Mouse (Mus musculus): ENCODE measurements around the gene Phf19. TPM values are rescaled to one million over a fixed set of nuclear protein-coding genes. Genes with fewer than 3 reads are reported as not detected.

Gene Phf19
- total and polyA plus RNA-seq, 3 experiments: 16.8 to 25.4 (median 20.5) TPM

- peak overlapping the region; percentile 87 for H3K9ac ChIP-seq (ENCODE audit: insufficient read depth, low read depth)
- no peaks in the 10 kb centered on the region for H3K27me3 ChIP-seq (replicated peaks)
- peaks cover 43% of the 10 kb centered on the region for H3K79me2 ChIP-seq (replicated peaks; ENCODE audit: control insufficient read depth, extremely low read depth, insufficient read depth, poor library complexity, severe bottlenecking)
- peaks cover 4% of the 10 kb centered on the region for H3K9me3 ChIP-seq (replicated peaks; ENCODE audit: low read length)
- in situ Hi-C loops (cut with MboI; ENCODE audit: low pct_ligation_motif_present, low pct_unique_long_range_greater_than_20kb, low sequenced_read_pairs) (no loop called here), dilution Hi-C loops (cut with MboI; ENCODE audit: extremely low pct_ligation_motif_present, extremely low pct_unique_long_range_greater_than_20kb, low sequenced_read_pairs) (no loop called here)
- H3K4me2 ChIP-seq (ENCODE audit: insufficient read depth, low read depth, poor library complexity, severe bottlenecking): peak overlapping the region; percentile 76
- TF ChIP-seq POLR2A (IDR thresholded peaks at IDR 0.05; ENCODE audit: low read depth, low read length) (peak; percentile 28; the same call in 1 of the 2 replicates), ZKSCAN1 (IDR thresholded peaks at IDR 0.05; ENCODE audit: borderline replicate concordance, low read depth, low read length) (no peak), ZMIZ1 (IDR thresholded peaks at IDR 0.05; ENCODE audit: low read depth, low read length) (no peak), ZC3H11A (IDR thresholded peaks at IDR 0.05; ENCODE audit: low read depth, low read length) (no peak), E2F4 (IDR thresholded peaks at IDR 0.05; ENCODE audit: insufficient replicate concordance, low read depth, low read length) (no peak), MEF2A (IDR thresholded peaks at IDR 0.05; ENCODE audit: borderline replicate concordance, low read depth, low read length) (no peak), IRF4 (IDR thresholded peaks at IDR 0.05; ENCODE audit: low read depth, low read length) (0 out of 2 replicates have a peak, but pooled peaks have one; percentile 10)
- peak overlapping the region; percentile 70 to 84 (median 77) for H3K4me3 ChIP-seq (replicated peaks in 1 of 3; ENCODE audit: low read depth in 2 of 3, low read length in 2 of 3, poor library complexity in 1 of 3)
- H3K27ac ChIP-seq (ENCODE audit: insufficient read depth, low read depth): peak overlapping the region; percentile 60
- no peak for DNase-seq (ENCODE audit: extremely low read depth)
- peaks cover 18 to 39% of the 10 kb centered on the region in 2 experiments for H3K36me3 ChIP-seq (replicated peaks in 1 of 2; ENCODE audit: control insufficient read depth in 1 of 2, insufficient read depth in 1 of 2, low read length in 1 of 2)
- H3K4me1 ChIP-seq (ENCODE audit: control insufficient read depth in 1 of 2, insufficient read depth in 2 of 2): peaks cover 23 to 86% of the 10 kb centered on the region in 2 experiments
These were observed 43.1 kb upstream of the Phf19 start for GRCm38 (mm10) chr2:34956941-34957340.

GRCm38 (mm10) chr2:34954344-34954743 is 40.5 kb upstream of the Phf19 start:
- peak overlapping the region in 2 of 3 experiments; percentile 17 to 19 for H3K4me3 ChIP-seq (replicated peaks in 1 of 3; ENCODE audit: low read depth in 2 of 3, low read length in 2 of 3, poor library complexity in 1 of 3)
- dilution Hi-C loops (cut with MboI; ENCODE audit: extremely low pct_ligation_motif_present, extremely low pct_unique_long_range_greater_than_20kb, low sequenced_read_pairs): no loop called here
- H3K9me3 ChIP-seq (replicated peaks; ENCODE audit: low read length): no peaks in the 10 kb centered on the region
- TF ChIP-seq MXI1 (IDR thresholded peaks at IDR 0.05; ENCODE audit: low read depth, low read length): no peak
- peak; percentile 20; the same call in 1 of the 2 replicates for TF ChIP-seq UBTF (IDR thresholded peaks at IDR 0.05; ENCODE audit: low read depth, low read length)
- TF ChIP-seq BHLHE40 (IDR thresholded peaks at IDR 0.05; ENCODE audit: low read depth, low read length): peak; percentile 74
- no peak for TF ChIP-seq E2F4 (IDR thresholded peaks at IDR 0.05; ENCODE audit: insufficient replicate concordance, low read depth, low read length)
- TF ChIP-seq CTCF (conservative IDR thresholded peaks at IDR 0.05 in 1 of 2, IDR thresholded peaks at IDR 0.05 in 1 of 2; ENCODE audit: low read depth in 2 of 2, low read length in 2 of 2): no peak
- TF ChIP-seq ZKSCAN1 (IDR thresholded peaks at IDR 0.05; ENCODE audit: borderline replicate concordance, low read depth, low read length): no peak
- TF ChIP-seq MAZ (IDR thresholded peaks at IDR 0.05; ENCODE audit: low read depth, low read length): no peak
- TF ChIP-seq USF2 (conservative IDR thresholded peaks at IDR 0.05; ENCODE audit: low read depth, low read length): no peak
- no peak for TF ChIP-seq JUND (conservative IDR thresholded peaks at IDR 0.05; ENCODE audit: low read depth, low read length)
- peak; percentile 61; the same call in 1 of the 2 replicates for TF ChIP-seq EP300 (IDR thresholded peaks at IDR 0.05; ENCODE audit: low read length)
- TF ChIP-seq NELFE (IDR thresholded peaks at IDR 0.05; ENCODE audit: low read depth, low read length): no peak
- TF ChIP-seq GABPA (IDR thresholded peaks at IDR 0.05; ENCODE audit: insufficient replicate concordance, low read depth, low read length): no peak
- 0 out of 2 replicates have a peak, but pooled peaks have one; percentile 34 for TF ChIP-seq CHD1 (IDR thresholded peaks at IDR 0.05; ENCODE audit: low read depth, low read length)
- TF ChIP-seq RAD21 (IDR thresholded peaks at IDR 0.05; ENCODE audit: low read depth, low read length): no peak
- 0 out of 2 replicates have a peak, but pooled peaks have one; percentile 17 for TF ChIP-seq MAFK (IDR thresholded peaks at IDR 0.05; ENCODE audit: insufficient replicate concordance, low read length)
- TF ChIP-seq CHD2 (IDR thresholded peaks at IDR 0.05; ENCODE audit: low read length): peak; percentile 48; the same call in 1 of the 2 replicates
- no peak for TF ChIP-seq KAT2A (IDR thresholded peaks at IDR 0.05; ENCODE audit: insufficient replicate concordance, low read length)
- 0 out of 2 replicates have a peak, but pooled peaks have one; percentile 1 for TF ChIP-seq SMC3 (IDR thresholded peaks at IDR 0.05; ENCODE audit: low read depth, low read length)
- TF ChIP-seq ELF1 (IDR thresholded peaks at IDR 0.05; ENCODE audit: low read depth, low read length): peak; percentile 66; the same call in 1 of the 2 replicates
- TF ChIP-seq JUN (IDR thresholded peaks at IDR 0.05; ENCODE audit: insufficient read depth, low read depth, low read length): peak; percentile 25; the same call in 1 of the 2 replicates
- no peak for TF ChIP-seq MYC (IDR thresholded peaks at IDR 0.05; ENCODE audit: low read depth, low read length)
- no peak; the same call in 1 of the 2 replicates for TF ChIP-seq RCOR1 (conservative IDR thresholded peaks at IDR 0.05; ENCODE audit: low read depth, low read length)
- TF ChIP-seq ZMIZ1 (IDR thresholded peaks at IDR 0.05; ENCODE audit: low read depth, low read length): no peak
- no peak for TF ChIP-seq SIN3A (IDR thresholded peaks at IDR 0.05; ENCODE audit: low read length)
- TF ChIP-seq ZNF384 (IDR thresholded peaks at IDR 0.05; ENCODE audit: low read depth, low read length): no peak
- peak; percentile 46 for TF ChIP-seq POLR2A (IDR thresholded peaks at IDR 0.05; ENCODE audit: low read depth, low read length)
- TF ChIP-seq MAX (IDR thresholded peaks at IDR 0.05; ENCODE audit: low read length): no peak
- TF ChIP-seq ZC3H11A (IDR thresholded peaks at IDR 0.05; ENCODE audit: low read depth, low read length): no peak
- no peak for TF ChIP-seq NRF1 (IDR thresholded peaks at IDR 0.05; ENCODE audit: low read depth, low read length)
- TF ChIP-seq IRF4 (IDR thresholded peaks at IDR 0.05; ENCODE audit: low read depth, low read length): peak; percentile 92

More at GRCm38 (mm10) chr2:34954344-34954743, 40.5 kb upstream of the Phf19 start:
- Histone ChIP-seq H3K27me3 (replicated peaks) (no peaks in the 10 kb centered on the region), H3K9ac (ENCODE audit: insufficient read depth, low read depth) (peak overlapping the region; percentile 87), H3K36me3 (replicated peaks in 1 of 2; ENCODE audit: control insufficient read depth in 1 of 2, insufficient read depth in 1 of 2, low read length in 1 of 2) (peaks cover 39 to 59% of the 10 kb centered on the region in 2 experiments), H3K4me2 (ENCODE audit: insufficient read depth, low read depth, poor library complexity, severe bottlenecking) (peak overlapping the region; percentile 76), H3K27ac (ENCODE audit: insufficient read depth, low read depth) (peak overlapping the region; percentile 91), H3K4me1 (ENCODE audit: control insufficient read depth in 1 of 2, insufficient read depth in 2 of 2) (peaks cover 31 to 79% of the 10 kb centered on the region in 2 experiments), H3K79me2 (replicated peaks; ENCODE audit: control insufficient read depth, extremely low read depth, insufficient read depth, poor library complexity, severe bottlenecking) (peaks cover 65% of the 10 kb centered on the region)
- in situ Hi-C loops (cut with MboI; ENCODE audit: low pct_ligation_motif_present, low pct_unique_long_range_greater_than_20kb, low sequenced_read_pairs): no loop called here
- peak; percentile 63 for DNase-seq (ENCODE audit: extremely low read depth)
